Mouse (Mus musculus): ENCODE measurements around the gene Pdp2. TPM values are rescaled to one million over a fixed set of nuclear protein-coding genes. Genes with fewer than 3 reads are reported as not detected.
A peak's percentile ranks its signal among the peaks of the same experiment; 100 is the strongest.

Gene Pdp2
- polyA plus RNA-seq, 1 experiment from 2014 or later: 20.9 TPM

DNA sequence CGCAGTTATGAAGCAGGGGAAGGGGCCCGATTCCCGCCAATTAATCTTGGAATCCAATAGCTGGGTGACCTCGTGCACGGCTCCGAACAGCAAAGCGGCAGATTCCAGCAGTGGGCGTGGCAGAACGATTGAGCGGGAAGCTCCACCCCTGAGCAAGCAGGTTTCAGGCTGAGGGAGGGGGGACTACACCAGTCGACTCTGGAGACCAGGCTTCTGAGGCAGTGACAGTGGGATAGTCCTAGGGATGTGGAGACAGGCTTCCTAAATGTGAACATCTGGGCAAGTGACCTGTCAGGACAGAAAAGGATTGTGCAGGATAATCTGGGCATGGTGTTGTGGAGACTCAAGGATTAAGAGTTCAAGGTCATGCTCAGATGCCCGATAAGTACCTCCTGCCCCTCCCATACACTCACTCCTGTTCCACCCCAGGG lies 10.7 kb downstream of the Pdp2 start:
- Histone ChIP-seq H3K36me3 (replicated peaks) (no peaks in the 10 kb centered on the region), H3K27ac (no peak overlapping the region), H3K4me1 (peaks cover 9% of the 10 kb centered on the region; the same call in 1 of the 2 replicates), H3K9me3 (no peaks in the 10 kb centered on the region), H3K9ac (no peak overlapping the region), H3K4me2 (peak overlapping the region; percentile 45), H3K27me3 (replicated peaks) (peaks cover 9% of the 10 kb centered on the region; the same call in 1 of the 2 replicates), H3K4me3 (peak overlapping the region; percentile 15; the same call in 1 of the 2 replicates)
- 0% methylated on average over 12 of the region's 12 CpGs for WGBS
- peak; percentile 53; the same call in 1 of the 2 replicates for ATAC-seq (replicated peaks)

DNA sequence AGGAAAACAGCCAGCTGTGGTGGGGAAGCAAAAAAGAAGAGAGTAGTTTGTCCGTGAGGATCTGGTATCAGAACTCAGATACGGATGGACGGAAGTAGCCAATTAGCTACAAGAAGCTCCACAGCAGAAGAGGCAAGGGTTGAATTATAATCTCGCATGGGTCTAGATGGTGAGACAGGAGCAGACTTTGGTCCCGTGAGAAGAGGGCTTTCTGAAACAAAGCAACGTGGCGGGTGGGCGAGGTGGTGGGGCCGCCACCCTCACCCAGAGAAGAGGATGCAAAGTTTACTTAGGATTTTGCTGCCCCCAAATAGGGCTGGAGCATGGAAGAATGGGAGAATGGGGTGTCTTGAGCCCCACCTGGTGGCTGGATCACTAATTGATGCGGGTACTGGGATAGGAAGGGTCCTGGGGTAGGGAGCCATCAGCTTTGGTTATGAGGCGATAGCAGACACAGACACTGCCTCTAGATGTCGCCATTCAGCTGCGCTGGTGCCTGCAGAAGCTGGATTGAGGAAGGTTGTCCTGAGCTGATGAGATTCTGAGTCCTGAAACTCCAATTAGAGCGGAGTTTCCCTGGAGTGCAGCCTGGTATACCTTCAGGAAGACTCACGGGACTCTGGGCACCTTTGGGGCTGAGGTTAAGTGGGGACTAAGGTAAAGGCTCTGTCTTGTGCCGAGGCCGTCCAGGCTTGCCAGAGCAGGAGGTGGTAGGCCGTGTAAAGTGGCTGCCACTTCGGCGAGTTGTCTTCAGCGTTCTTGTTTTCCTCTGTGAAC lies 11.4 kb downstream of the Pdp2 start:
- Histone ChIP-seq H3K27me3 (replicated peaks) (peaks cover 9% of the 10 kb centered on the region; the same call in 1 of the 2 replicates), H3K36me3 (replicated peaks) (no peaks in the 10 kb centered on the region), H3K9ac (no peak overlapping the region), H3K27ac (no peak overlapping the region), H3K4me2 (peak overlapping the region; percentile 45), H3K4me1 (peaks cover 9% of the 10 kb centered on the region; the same call in 1 of the 2 replicates), H3K9me3 (no peaks in the 10 kb centered on the region), H3K4me3 (peak overlapping the region; percentile 15)
- WGBS: 20% methylated on average over 21 of the region's 21 CpGs
- ATAC-seq (replicated peaks): peak; percentile 92

- no peak overlapping the region for H3K4me3 ChIP-seq
- no peak overlapping the region for H3K9ac ChIP-seq
- no peaks in the 10 kb centered on the region for H3K9me3 ChIP-seq
- 62% methylated on average over 4 of the region's 4 CpGs for WGBS
- ATAC-seq (replicated peaks): no peak
- peaks cover 9% of the 10 kb centered on the region; the same call in 1 of the 2 replicates for H3K4me1 ChIP-seq
- H3K27ac ChIP-seq: no peak overlapping the region
- peaks cover 9% of the 10 kb centered on the region; the same call in 1 of the 2 replicates for H3K27me3 ChIP-seq (replicated peaks)
- no peak overlapping the region for H3K4me2 ChIP-seq
- no peaks in the 10 kb centered on the region for H3K36me3 ChIP-seq (replicated peaks)
These were observed 12.0 kb downstream of the Pdp2 start for GRCm38 (mm10) chr8:104603245-104603593.

DNA sequence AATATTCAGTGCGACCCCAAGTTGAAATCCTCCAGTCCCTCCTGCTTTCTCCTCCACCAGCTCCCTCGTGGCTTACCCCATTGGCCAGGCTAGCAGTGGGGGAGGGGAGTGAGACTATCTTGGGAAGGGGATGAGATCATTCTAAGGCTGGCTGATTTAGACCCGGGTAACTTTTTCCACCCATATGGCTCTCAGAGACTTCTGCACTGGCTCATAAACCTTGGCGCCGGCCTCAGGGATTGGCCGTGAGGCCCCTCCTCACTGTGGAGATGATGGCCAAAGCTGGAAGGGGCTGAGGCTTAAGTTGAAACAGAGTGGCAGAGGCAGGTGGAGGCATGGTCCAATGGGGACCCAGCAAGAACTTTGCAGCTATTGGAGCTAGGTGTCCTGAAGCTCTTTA lies 15.1 kb downstream of the Pdp2 start:
- Histone ChIP-seq H3K4me2 (no peak overlapping the region), H3K36me3 (replicated peaks) (no peaks in the 10 kb centered on the region), H3K4me1 (peaks cover 9% of the 10 kb centered on the region; the same call in 1 of the 2 replicates), H3K27me3 (replicated peaks) (peaks cover 5% of the 10 kb centered on the region; the same call in 1 of the 2 replicates), H3K9ac (no peak overlapping the region), H3K9me3 (no peaks in the 10 kb centered on the region), H3K4me3 (no peak overlapping the region), H3K27ac (no peak overlapping the region)
- ATAC-seq (replicated peaks): no peak
- WGBS: 51% methylated on average over 6 of the region's 6 CpGs

- WGBS: 84% methylated on average over 2 of the region's 2 CpGs
- H3K9ac ChIP-seq: no peak overlapping the region
- H3K36me3 ChIP-seq (replicated peaks): no peaks in the 10 kb centered on the region
- H3K4me3 ChIP-seq: no peak overlapping the region
- no peak overlapping the region for H3K27ac ChIP-seq
- no peaks in the 10 kb centered on the region for H3K4me1 ChIP-seq
- H3K27me3 ChIP-seq (replicated peaks): no peaks in the 10 kb centered on the region
- ATAC-seq (replicated peaks): no peak
- no peaks in the 10 kb centered on the region for H3K9me3 ChIP-seq
- H3K4me2 ChIP-seq: no peak overlapping the region
These were observed 16.7 kb downstream of the Pdp2 start for GRCm38 (mm10) chr8:104607944-104608343.

GRCm38 (mm10) chr8:104609222-104609621 lies 18.0 kb downstream of the Pdp2 start:
- H3K36me3 ChIP-seq (replicated peaks): no peaks in the 10 kb centered on the region
- H3K4me1 ChIP-seq: no peaks in the 10 kb centered on the region
- WGBS: 80% methylated on average over 8 of the region's 8 CpGs
- H3K4me2 ChIP-seq: no peak overlapping the region
- no peak for ATAC-seq (replicated peaks)
- no peaks in the 10 kb centered on the region for H3K9me3 ChIP-seq
- H3K27ac ChIP-seq: no peak overlapping the region
- no peak overlapping the region for H3K9ac ChIP-seq
- H3K4me3 ChIP-seq: no peak overlapping the region
- H3K27me3 ChIP-seq (replicated peaks): no peaks in the 10 kb centered on the region

GRCm38 (mm10) chr8:104610185-104610766 lies 19.0 kb downstream of the Pdp2 start:
- Histone ChIP-seq H3K4me1 (no peaks in the 10 kb centered on the region), H3K4me2 (no peak overlapping the region), H3K9ac (no peak overlapping the region), H3K36me3 (replicated peaks) (no peaks in the 10 kb centered on the region), H3K9me3 (no peaks in the 10 kb centered on the region), H3K27ac (no peak overlapping the region), H3K4me3 (no peak overlapping the region), H3K27me3 (replicated peaks) (no peaks in the 10 kb centered on the region)
- 85% methylated on average over 12 of the region's 12 CpGs for WGBS
- ATAC-seq (replicated peaks): no peak

DNA sequence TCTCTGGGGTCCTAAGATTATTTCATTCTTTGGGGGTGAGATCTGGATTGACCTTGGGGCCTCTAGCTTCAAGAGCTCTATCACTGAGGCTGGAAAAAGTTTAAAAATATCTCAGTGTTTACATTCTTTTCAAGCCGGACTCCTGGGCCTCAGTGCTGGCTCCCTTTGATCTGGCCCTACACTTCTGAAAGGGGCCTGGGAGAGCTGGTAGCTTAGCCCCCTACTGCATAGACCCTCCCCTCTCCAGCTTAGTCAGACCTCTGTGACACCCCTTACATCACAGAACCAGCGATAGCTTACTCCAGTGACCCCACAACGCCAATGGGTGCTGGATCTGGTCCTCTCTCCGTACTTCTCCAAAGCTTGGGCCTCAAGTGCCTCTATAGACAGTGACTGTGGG lies 20.4 kb downstream of the Pdp2 start:
- no peak for ATAC-seq (replicated peaks)
- Histone ChIP-seq H3K4me1 (no peaks in the 10 kb centered on the region), H3K27ac (no peak overlapping the region), H3K27me3 (replicated peaks) (no peaks in the 10 kb centered on the region), H3K4me2 (no peak overlapping the region), H3K9ac (no peak overlapping the region), H3K9me3 (no peaks in the 10 kb centered on the region), H3K4me3 (no peak overlapping the region), H3K36me3 (replicated peaks) (no peaks in the 10 kb centered on the region)
- 73% methylated on average over 4 of the region's 4 CpGs for WGBS

DNA sequence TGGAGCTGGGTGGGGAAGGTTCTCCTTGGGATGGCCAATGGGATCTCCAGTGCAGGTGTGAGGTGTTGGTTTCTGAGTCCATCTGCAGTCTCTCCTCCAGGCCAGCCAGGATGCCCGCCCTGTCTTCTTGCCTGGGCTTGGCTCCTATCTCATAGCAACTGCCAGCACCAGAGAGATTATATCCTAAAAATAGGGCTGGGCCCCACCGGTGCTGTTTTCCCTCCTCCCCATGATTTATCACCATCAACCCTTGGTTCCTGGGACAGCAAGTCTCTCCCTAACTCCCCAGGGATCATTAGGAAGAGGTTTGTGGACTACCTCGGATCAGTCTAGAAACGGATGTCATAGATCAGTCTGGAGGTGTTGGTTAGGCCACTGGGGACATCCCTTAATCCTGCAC lies 21.9 kb downstream of the Pdp2 start:
- Histone ChIP-seq H3K4me3 (no peak overlapping the region), H3K27ac (no peak overlapping the region), H3K9me3 (no peaks in the 10 kb centered on the region), H3K4me2 (no peak overlapping the region), H3K9ac (no peak overlapping the region), H3K4me1 (no peaks in the 10 kb centered on the region), H3K36me3 (replicated peaks) (no peaks in the 10 kb centered on the region), H3K27me3 (replicated peaks) (no peaks in the 10 kb centered on the region)
- WGBS: 87% methylated on average over 4 of the region's 4 CpGs
- ATAC-seq (replicated peaks): no peak

- 80% methylated on average over 5 of the region's 5 CpGs for WGBS
These were observed 29.5 kb downstream of the Pdp2 start for GRCm38 (mm10) chr8:104620765-104621164.

GRCm38 (mm10) chr8:104624161-104624560 lies 32.9 kb downstream of the Pdp2 start, which contains the start of gene Cdh16:
Gene Cdh16 (minus strand): TSS chr8:104624396.
- Histone ChIP-seq H3K4me1 (no peaks in the 10 kb centered on the region), H3K36me3 (replicated peaks) (no peaks in the 10 kb centered on the region)

More at GRCm38 (mm10) chr8:104620765-104621164, 29.5 kb downstream of the Pdp2 start:
- Histone ChIP-seq H3K27ac (no peak overlapping the region), H3K4me3 (no peak overlapping the region), H3K36me3 (replicated peaks) (no peaks in the 10 kb centered on the region), H3K4me1 (no peaks in the 10 kb centered on the region), H3K9me3 (no peaks in the 10 kb centered on the region), H3K4me2 (no peak overlapping the region), H3K27me3 (replicated peaks) (no peaks in the 10 kb centered on the region), H3K9ac (no peak overlapping the region)
- ATAC-seq (replicated peaks): no peak

GRCm38 (mm10) chr8:104627065-104627740 lies 36.0 kb downstream of the Pdp2 start:
- no peaks in the 10 kb centered on the region for H3K9me3 ChIP-seq
- no peak overlapping the region for H3K4me2 ChIP-seq
- no peaks in the 10 kb centered on the region for H3K36me3 ChIP-seq (replicated peaks)
- H3K27me3 ChIP-seq (replicated peaks): peaks cover 8% of the 10 kb centered on the region
- no peak overlapping the region for H3K4me3 ChIP-seq
- H3K4me1 ChIP-seq: peaks cover 12% of the 10 kb centered on the region
- H3K9ac ChIP-seq: no peak overlapping the region
- WGBS: 76% methylated on average over 4 of the region's 4 CpGs
- H3K27ac ChIP-seq: no peak overlapping the region
- no peak for ATAC-seq (replicated peaks)

More at GRCm38 (mm10) chr8:104624161-104624560, 32.9 kb downstream of the Pdp2 start, which contains the start of gene Cdh16:
- no peaks in the 10 kb centered on the region for H3K27me3 ChIP-seq (replicated peaks)
- no peak within 1 kb of the TSS for H3K27ac ChIP-seq
- no peaks in the 10 kb centered on the region for H3K9me3 ChIP-seq
- H3K4me3 ChIP-seq: no peak within 1 kb of the TSS
- no peak for ATAC-seq (replicated peaks)
- WGBS: 76% methylated on average over 6 of the region's 6 CpGs
- no peak within 1 kb of the TSS for H3K9ac ChIP-seq
- H3K4me2 ChIP-seq: no peak within 1 kb of the TSS
